Mouse (Mus musculus) cortical plate, adult 2 months (tissue): ENCODE measurements at regions not wholly inside any gene's neighbourhood (a gene's known extent, or its start where the extent isn't known, plus 50 kb on each side); places are given as distances from the start of the nearest gene placed in this dataset.

Source experiments
- CTCF ChIP-seq: fragments of 200-500 bp; IDR thresholded peaks from 2 replicates; pipeline ENCODE4 v1.5.1; 2011; ENCODE audit warnings: mild to moderate bottlenecking, control low read depth, low read length; ENCODE audit not compliant: insufficient read depth; ENCODE audit errors: extremely low read depth
- POLR2A ChIP-seq: fragments of 200-500 bp; IDR thresholded peaks from 2 replicates; pipeline ENCODE4 v1.6.1; 2011; ENCODE audit warnings: mild to moderate bottlenecking, low read length, control low read depth; ENCODE audit not compliant: insufficient read depth; ENCODE audit errors: extremely low read depth

GRCm38 (mm10) chr8:12162921-12163705 lies 115.5 kb upstream of the A230072I06Rik start:
- TF ChIP-seq CTCF (no peak), POLR2A (no peak)
